Mouse (Mus musculus): ENCODE data around the gene Crb2.

GRCm38 (mm10) chr2:37818761-37819525 is 42.9 kb downstream of the Crb2 start:
- TF ChIP-seq CTCF (IDR thresholded peaks at IDR 0.05; ENCODE audit: control insufficient read depth, insufficient read depth, insufficient read length): no peak
- no peak for TF ChIP-seq MYOD1 (IDR thresholded peaks at IDR 0.05; ENCODE audit: control insufficient read depth, insufficient read length, low read depth)
- TF ChIP-seq MAX (IDR thresholded peaks at IDR 0.05): no peak
- TF ChIP-seq USF1 (IDR thresholded peaks at IDR 0.05; ENCODE audit: low read depth): no peak

Data from C2C12 (cell line).